Mouse (Mus musculus) hindbrain, embryonic 12.5 days (tissue): ENCODE measurements around the gene Phactr1. TPM values are rescaled to one million over a fixed set of nuclear protein-coding genes. Genes with fewer than 3 reads are reported as not detected.

Source experiments
- ATAC-seq: fragments of 200-750 bp; cut with Nextera tagmentation; 2 replicates; pipeline ENCODE4 v1.8.0; 2017; ENCODE audit warnings: moderate TSS enrichment; ENCODE audit not compliant: low FRiP score
- H3K27ac ChIP-seq: fragments of 300-500 bp; sonication (generic); 2 replicates; pipeline ENCODE4 v1.5.1; 2016; ENCODE audit warnings: mild to moderate bottlenecking
- H3K27me3 ChIP-seq: fragments of 300-500 bp; sonication (generic); 2 replicates; pipeline ENCODE4 v1.6.1; 2016; ENCODE audit warnings: mild to moderate bottlenecking
- H3K36me3 ChIP-seq: fragments of 300-500 bp; sonication (generic); 2 replicates; pipeline ENCODE4 v1.6.1; 2016; ENCODE audit warnings: mild to moderate bottlenecking
- H3K4me1 ChIP-seq: fragments of 300-500 bp; sonication (generic); 2 replicates; pipeline ENCODE4 v1.6.1; 2016
- H3K4me2 ChIP-seq: fragments of 300-500 bp; sonication (generic); replicated peaks from 2 replicates; pipeline ENCODE4 v1.6.1; 2016; ENCODE audit warnings: mild to moderate bottlenecking
- H3K4me3 ChIP-seq: fragments of 300-500 bp; sonication (generic); 2 replicates; pipeline ENCODE4 v1.5.1; 2016; ENCODE audit warnings: mild to moderate bottlenecking
- H3K9ac ChIP-seq: fragments of 300-500 bp; sonication (generic); 2 replicates; pipeline ENCODE4 v1.6.1; 2016; ENCODE audit warnings: mild to moderate bottlenecking, moderate library complexity
- H3K9me3 ChIP-seq: fragments of 300-500 bp; sonication (generic); replicated peaks from 2 replicates; pipeline ENCODE4 v1.6.1; 2016; ENCODE audit warnings: mild to moderate bottlenecking
- WGBS: fragments of 180-500 bp; shearing (Covaris S2); methylation state at CpG from one replicate; pipeline ENCODE4 v1.1.7; 2016; 5-methylcytosine and 5-hydroxymethylcytosine counted together
- polyA plus RNA-seq: library from polyadenylated mRNA; unstranded; fragments of >200 nt; fragmentation: Nextera tagmentation; extraction: Ambion mirVana; gene quantifications from 2 replicates; pipeline ENCODE4 v1.2.1, GENCODE M21; 2016

Phactr1 gene
- polyA plus RNA-seq, 1 experiment from 2014 or later = 23.6 TPM

DNA sequence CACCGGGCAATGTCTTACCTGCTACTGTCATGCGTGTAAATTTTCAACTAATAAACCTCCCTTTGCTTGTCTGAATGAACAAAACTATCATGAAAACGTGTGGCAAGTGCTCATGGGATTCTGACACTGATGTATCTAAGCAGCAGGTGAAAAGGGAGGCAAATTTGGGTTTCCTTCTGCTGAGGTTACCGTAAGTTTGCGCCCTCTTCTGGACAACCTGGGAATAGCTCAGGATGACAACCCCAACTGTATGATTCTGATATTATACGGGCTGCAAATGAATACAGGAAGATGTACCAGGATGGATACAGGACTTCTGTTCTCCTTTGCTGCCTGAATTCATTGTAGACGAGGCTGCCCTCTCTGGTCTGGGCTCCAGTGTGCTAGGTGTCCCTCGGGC is 146.2 kb downstream of the Phactr1 start:
- H3K27me3 ChIP-seq = no peaks in the 10 kb centered on the region
- no peaks in the 10 kb centered on the region for H3K36me3 ChIP-seq
- no peak overlapping the region for H3K4me2 ChIP-seq
- H3K4me1 ChIP-seq = peaks cover 16% of the 10 kb centered on the region
- no peaks in the 10 kb centered on the region for H3K9me3 ChIP-seq
- no peak overlapping the region for H3K9ac ChIP-seq
- 57% methylated on average over 8 of the region's 8 CpGs for WGBS
- H3K4me3 ChIP-seq = no peak overlapping the region
- H3K27ac ChIP-seq = no peak overlapping the region
- no peak for ATAC-seq

DNA sequence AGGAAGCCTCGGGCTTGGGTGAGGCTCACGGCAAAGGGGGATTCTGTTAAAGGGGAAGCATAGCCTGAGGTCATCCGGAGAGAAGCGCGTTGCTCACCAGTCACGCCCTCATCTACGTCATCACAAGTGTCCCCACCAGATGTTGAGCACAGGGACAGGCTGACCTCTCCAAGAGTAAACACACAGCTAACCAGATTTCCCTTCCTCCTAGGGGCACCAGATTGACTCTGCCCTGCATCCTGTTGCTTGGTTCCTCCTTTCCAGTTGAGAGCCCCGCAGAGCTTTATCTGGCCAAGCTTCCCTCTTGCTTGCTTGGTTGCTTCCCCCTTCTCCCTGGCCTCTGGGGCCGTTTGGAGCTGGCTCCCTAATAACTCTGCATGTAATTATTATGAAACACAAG is 148.6 kb downstream of the Phactr1 start:
- Histone ChIP-seq H3K27me3 (no peaks in the 10 kb centered on the region), H3K9me3 (no peaks in the 10 kb centered on the region), H3K4me2 (no peak overlapping the region), H3K9ac (no peak overlapping the region), H3K4me3 (no peak overlapping the region), H3K4me1 (peaks cover 7% of the 10 kb centered on the region), H3K27ac (no peak overlapping the region), H3K36me3 (no peaks in the 10 kb centered on the region)
- no peak for ATAC-seq
- WGBS = 45% methylated on average over 9 of the region's 9 CpGs

GRCm38 (mm10) chr13:42835441-42835840 is 155.0 kb downstream of the Phactr1 start:
- Histone ChIP-seq H3K27ac (no peak overlapping the region), H3K4me1 (0 out of 2 replicates have a peak, but pooled peaks cover 4% of the 10 kb centered on the region), H3K9ac (no peak overlapping the region), H3K9me3 (no peaks in the 10 kb centered on the region), H3K36me3 (no peaks in the 10 kb centered on the region), H3K4me2 (no peak overlapping the region), H3K27me3 (no peaks in the 10 kb centered on the region), H3K4me3 (no peak overlapping the region)
- 68% methylated on average over 2 of the region's 2 CpGs for WGBS
- no peak for ATAC-seq

DNA sequence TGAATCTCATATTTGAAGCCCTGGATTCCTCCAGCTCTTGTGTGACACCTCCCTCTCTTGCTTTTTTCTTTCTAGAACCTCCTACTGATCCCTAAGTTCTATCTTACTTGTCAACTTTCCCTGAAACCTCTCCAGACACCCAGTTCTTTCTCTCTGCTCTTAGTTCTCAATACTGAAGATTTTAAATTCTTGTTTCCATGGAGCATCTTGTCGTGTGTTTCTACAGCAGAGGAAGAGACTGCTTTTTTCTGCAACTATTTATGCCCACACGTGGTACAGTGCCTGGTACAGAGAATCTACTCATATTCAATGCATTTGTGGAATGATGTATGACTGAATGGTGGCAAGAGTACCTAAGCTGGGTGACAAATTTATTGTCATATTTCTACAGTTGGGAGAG is 158.9 kb downstream of the Phactr1 start:
- H3K9ac ChIP-seq = no peak overlapping the region
- no peaks in the 10 kb centered on the region for H3K27me3 ChIP-seq
- 0 out of 2 replicates have a peak, but pooled peaks cover 4% of the 10 kb centered on the region for H3K4me1 ChIP-seq
- no peak overlapping the region for H3K27ac ChIP-seq
- no peaks in the 10 kb centered on the region for H3K9me3 ChIP-seq
- 79% methylated on average over 2 of the region's 2 CpGs for WGBS
- no peak overlapping the region for H3K4me3 ChIP-seq
- H3K4me2 ChIP-seq = no peak overlapping the region
- no peak for ATAC-seq
- no peaks in the 10 kb centered on the region for H3K36me3 ChIP-seq

GRCm38 (mm10) chr13:42852086-42852485 is 171.7 kb downstream of the Phactr1 start:
- Histone ChIP-seq H3K9ac (no peak overlapping the region), H3K4me2 (no peak overlapping the region), H3K27ac (no peak overlapping the region), H3K9me3 (no peaks in the 10 kb centered on the region), H3K27me3 (no peaks in the 10 kb centered on the region), H3K36me3 (no peaks in the 10 kb centered on the region), H3K4me1 (peaks cover 15% of the 10 kb centered on the region), H3K4me3 (no peak overlapping the region)
- ATAC-seq = no peak
- 76% methylated on average over 10 of the region's 10 CpGs for WGBS

DNA sequence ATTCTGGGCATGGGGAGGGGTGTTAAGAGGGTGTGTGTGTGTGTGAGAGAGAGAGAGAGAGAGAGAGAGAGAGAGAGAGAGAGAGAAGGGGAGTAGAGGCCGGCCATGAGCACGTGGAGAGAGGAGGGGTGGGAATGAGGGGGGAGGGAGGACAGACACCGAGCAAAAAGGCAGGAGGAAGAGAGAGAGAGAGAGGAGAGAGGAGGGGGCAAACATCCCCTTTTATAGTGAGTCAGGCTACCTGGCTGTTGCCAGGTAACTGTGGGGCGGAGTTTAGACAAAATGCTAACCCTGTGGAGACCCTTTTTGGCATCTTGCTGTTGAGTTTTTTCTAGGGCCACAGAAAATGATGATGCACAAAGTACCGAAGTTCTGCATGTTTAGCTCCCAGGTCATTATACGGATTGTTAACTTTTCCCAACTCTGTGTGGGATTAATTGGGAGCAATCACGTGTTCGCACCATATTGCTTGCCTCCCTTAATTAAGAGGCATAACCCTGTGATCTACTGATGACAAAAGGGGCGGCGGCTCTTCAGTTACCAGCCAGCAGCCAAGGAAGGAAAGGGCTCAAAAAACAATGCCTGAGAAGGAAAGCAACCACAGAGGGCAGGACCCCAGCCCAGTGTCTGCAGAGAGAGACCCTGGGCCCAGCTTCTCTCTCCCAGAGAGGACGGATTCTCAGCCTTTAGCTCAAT is 173.6 kb downstream of the Phactr1 start:
- H3K9ac ChIP-seq = no peak overlapping the region
- no peak for ATAC-seq
- H3K4me1 ChIP-seq = peaks cover 15% of the 10 kb centered on the region
- no peak overlapping the region for H3K4me2 ChIP-seq
- H3K27ac ChIP-seq = no peak overlapping the region
- H3K36me3 ChIP-seq = no peaks in the 10 kb centered on the region
- H3K27me3 ChIP-seq = no peaks in the 10 kb centered on the region
- no peaks in the 10 kb centered on the region for H3K9me3 ChIP-seq
- no peak overlapping the region for H3K4me3 ChIP-seq
- WGBS = 20% methylated on average over 11 of the region's 11 CpGs

DNA sequence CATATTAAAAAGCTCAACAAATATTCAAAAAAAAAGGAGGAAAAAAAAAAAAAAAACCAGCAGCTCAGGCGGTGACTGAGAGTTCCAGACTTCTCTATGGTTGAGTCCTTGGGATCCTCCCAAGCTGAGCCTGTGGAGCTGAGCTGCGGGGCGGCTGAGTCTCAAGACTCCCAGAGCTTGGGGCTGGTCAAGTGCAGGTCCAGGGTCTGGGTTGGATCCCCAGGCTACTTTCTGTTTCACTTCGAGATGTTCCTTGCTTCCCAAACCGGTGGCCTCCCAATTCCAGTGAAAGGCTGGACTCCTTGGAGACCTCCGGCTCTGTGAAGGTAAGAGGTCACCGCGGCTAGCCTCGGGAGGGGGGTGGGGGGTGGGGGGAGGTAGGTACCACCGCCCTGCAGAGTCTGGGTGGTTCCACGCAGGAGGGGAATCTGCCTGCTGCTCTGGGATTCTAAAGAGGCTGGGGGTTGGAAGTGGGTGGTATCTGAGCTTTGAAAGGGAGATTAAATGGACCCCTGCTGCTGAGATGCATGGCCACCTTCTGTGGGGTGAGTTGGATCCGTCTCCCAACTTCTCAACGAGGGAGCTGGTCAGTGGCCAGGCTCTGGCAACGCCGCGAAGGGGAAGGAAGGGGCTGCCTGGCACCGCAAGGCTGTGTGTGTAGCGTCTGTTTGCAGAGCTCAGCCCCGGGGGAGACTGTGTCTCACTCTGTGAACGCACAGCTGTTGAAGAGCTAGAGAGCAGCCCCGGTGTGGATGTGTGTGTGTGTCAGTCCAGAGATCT is 185.9 kb downstream of the Phactr1 start:
- ATAC-seq = peak; percentile 64; the same call in 1 of the 2 replicates
- WGBS = 6% methylated on average over 21 of the region's 21 CpGs

DNA sequence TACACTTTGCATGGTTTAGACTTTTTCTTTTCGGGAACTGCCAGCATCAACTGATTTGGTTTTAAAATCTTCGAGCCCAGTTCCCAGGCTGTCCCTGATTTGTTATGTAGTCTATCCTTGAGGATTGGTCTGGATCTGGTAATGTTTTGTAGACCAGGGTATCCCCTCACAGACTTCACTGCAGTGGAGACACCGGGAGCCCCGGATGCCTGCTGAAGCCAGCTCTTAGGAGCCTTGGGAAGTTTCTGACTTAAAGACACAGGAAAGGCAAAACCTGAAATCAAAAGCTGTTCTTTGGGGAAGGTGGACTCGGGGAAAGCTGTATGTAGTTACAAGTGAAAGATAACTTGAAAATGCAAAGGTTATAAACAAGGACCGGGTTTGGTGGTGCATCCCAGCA is 186.6 kb downstream of the Phactr1 start:
- Histone ChIP-seq H3K27ac (no peak overlapping the region), H3K4me2 (peak overlapping the region; percentile 58), H3K4me1 (peaks cover 13% of the 10 kb centered on the region), H3K9ac (no peak overlapping the region), H3K9me3 (no peaks in the 10 kb centered on the region), H3K36me3 (no peaks in the 10 kb centered on the region), H3K27me3 (no peaks in the 10 kb centered on the region), H3K4me3 (no peak overlapping the region)
- ATAC-seq = no peak
- 37% methylated on average over 6 of the region's 6 CpGs for WGBS

More for the DNA sequence above, 185.9 kb downstream of the Phactr1 start:
- Histone ChIP-seq H3K9ac (peak overlapping the region; percentile 24), H3K9me3 (no peaks in the 10 kb centered on the region), H3K4me2 (peak overlapping the region; percentile 58), H3K4me3 (peak overlapping the region; percentile 22), H3K36me3 (no peaks in the 10 kb centered on the region), H3K27me3 (no peaks in the 10 kb centered on the region), H3K4me1 (peaks cover 13% of the 10 kb centered on the region), H3K27ac (no peak overlapping the region)

DNA sequence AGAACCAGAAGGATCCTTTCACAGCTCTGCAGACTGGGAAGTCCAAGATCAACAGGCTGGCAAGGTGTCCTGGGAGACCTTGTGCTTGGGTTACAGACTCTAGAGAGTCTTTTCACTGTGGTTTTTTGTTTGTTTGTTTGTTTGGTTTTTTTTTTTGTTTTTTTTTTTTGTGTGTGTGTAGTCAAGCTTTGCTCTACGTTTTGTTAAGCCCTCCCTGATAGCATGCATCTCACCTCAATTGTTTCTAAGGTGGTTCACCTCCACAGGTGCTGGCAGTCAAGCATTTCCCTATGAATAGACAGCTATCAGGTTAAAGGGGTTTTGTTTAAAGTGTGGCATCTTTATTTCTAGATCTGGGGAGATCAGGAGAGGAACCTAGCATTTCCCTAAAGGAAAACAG is 191.7 kb downstream of the Phactr1 start:
- H3K27ac ChIP-seq = no peak overlapping the region
- ATAC-seq = no peak
- no peak overlapping the region for H3K9ac ChIP-seq
- H3K4me1 ChIP-seq = 0 out of 2 replicates have a peak, but pooled peaks cover 1% of the 10 kb centered on the region
- no peak overlapping the region for H3K4me3 ChIP-seq
- no peaks in the 10 kb centered on the region for H3K27me3 ChIP-seq
- no peaks in the 10 kb centered on the region for H3K9me3 ChIP-seq
- no peaks in the 10 kb centered on the region for H3K36me3 ChIP-seq
- WGBS = 41% methylated on average over 1 of the region's 1 CpGs
- H3K4me2 ChIP-seq = no peak overlapping the region

- 52% methylated on average over 2 of the region's 2 CpGs for WGBS
- Histone ChIP-seq H3K4me1 (no peaks in the 10 kb centered on the region), H3K4me3 (no peak overlapping the region), H3K4me2 (no peak overlapping the region), H3K9ac (no peak overlapping the region), H3K27me3 (no peaks in the 10 kb centered on the region), H3K27ac (no peak overlapping the region), H3K9me3 (no peaks in the 10 kb centered on the region), H3K36me3 (no peaks in the 10 kb centered on the region)
- no peak for ATAC-seq
Measured at GRCm38 (mm10) chr13:42878346-42878745, 197.9 kb downstream of the Phactr1 start.

- H3K4me3 ChIP-seq = no peak overlapping the region
- no peaks in the 10 kb centered on the region for H3K27me3 ChIP-seq
- H3K9me3 ChIP-seq = no peaks in the 10 kb centered on the region
- no peak overlapping the region for H3K9ac ChIP-seq
- no peaks in the 10 kb centered on the region for H3K4me1 ChIP-seq
- no peak overlapping the region for H3K27ac ChIP-seq
- 68% methylated on average over 14 of the region's 14 CpGs for WGBS
- H3K36me3 ChIP-seq = no peaks in the 10 kb centered on the region
- no peak for ATAC-seq
- no peak overlapping the region for H3K4me2 ChIP-seq
Measured at GRCm38 (mm10) chr13:42884033-42884724, 203.8 kb downstream of the Phactr1 start.

DNA sequence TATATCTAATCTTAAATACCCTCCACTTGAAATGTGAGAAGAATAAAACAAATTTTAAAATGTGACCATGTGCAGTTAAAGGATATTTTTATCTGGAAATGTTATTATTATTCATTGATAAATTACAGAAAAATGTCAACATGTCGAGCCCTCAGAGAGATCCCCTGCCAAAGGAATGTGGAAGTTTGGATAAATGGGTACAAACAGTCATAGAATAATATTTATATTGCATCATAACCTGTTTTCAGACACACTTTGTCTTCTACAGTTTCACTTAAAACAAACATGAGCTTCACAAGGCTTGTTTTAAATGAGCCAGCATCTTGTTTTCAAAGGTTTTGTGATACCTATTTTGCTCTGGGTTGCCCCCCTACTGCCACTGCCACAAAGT is 204.3 kb downstream of the Phactr1 start:
- Histone ChIP-seq H3K27ac (no peak overlapping the region), H3K9me3 (no peaks in the 10 kb centered on the region), H3K4me1 (no peaks in the 10 kb centered on the region), H3K4me3 (no peak overlapping the region), H3K9ac (no peak overlapping the region), H3K27me3 (no peaks in the 10 kb centered on the region), H3K36me3 (no peaks in the 10 kb centered on the region), H3K4me2 (no peak overlapping the region)
- no peak for ATAC-seq
- WGBS = 74% methylated on average over 1 of the region's 1 CpGs
